8 mouse cellular contexts compared by ENCODE assay signal in genomic region chr9:40345493-40346231, GRCm38 (mm10).
DNase-seq lines count a peak whose midpoint lies in the region; ATAC-seq lines count a peak whose summit lies in the region.

No protein-coding gene starts in this region.

- peak overlapping the region; percentile 54 for H3K9ac ChIP-seq in hindbrain, embryonic 12.5 days
- peak overlapping the region; percentile 50 for H3K9ac ChIP-seq in midbrain, embryonic 12.5 days (replicated peaks)

- H3K4me3 ChIP-seq in hindbrain, embryonic 12.5 days: peak overlapping the region; percentile 30
- H3K4me3 ChIP-seq in midbrain, embryonic 12.5 days: peak overlapping the region; percentile 32

- H3K27ac ChIP-seq in hindbrain, embryonic 12.5 days: peak overlapping the region; percentile 71
- peak overlapping the region; percentile 64 for H3K27ac ChIP-seq in midbrain, embryonic 12.5 days (replicated peaks)

- peaks cover 30% of the 10 kb centered on the region for H3K4me1 ChIP-seq in hindbrain, embryonic 12.5 days
- H3K4me1 ChIP-seq in midbrain, embryonic 12.5 days: peaks cover 27% of the 10 kb centered on the region

- no peaks in the 10 kb centered on the region for H3K27me3 ChIP-seq in hindbrain, embryonic 12.5 days
- H3K27me3 ChIP-seq in midbrain, embryonic 12.5 days: no peaks in the 10 kb centered on the region

- peak overlapping the region; percentile 55 for H3K4me2 ChIP-seq in hindbrain, embryonic 12.5 days (replicated peaks)
- H3K4me2 ChIP-seq in midbrain, embryonic 12.5 days (replicated peaks): peak overlapping the region; percentile 57

- no peaks in the 10 kb centered on the region for H3K36me3 ChIP-seq in hindbrain, embryonic 12.5 days
- no peaks in the 10 kb centered on the region for H3K36me3 ChIP-seq in midbrain, embryonic 12.5 days

- 34% methylated on average over 13 of the region's 13 CpGs for WGBS in hindbrain, embryonic 12.5 days
- WGBS in midbrain, embryonic 12.5 days: 42% methylated on average over 13 of the region's 13 CpGs

- DNase-seq in left cerebral cortex, postnatal 4 days: peak; percentile 61
- no peak for DNase-seq in left cerebral cortex, adult 8-10 months (ENCODE audit: low spot score in 2 of 2)
- DNase-seq in cerebellum, postnatal 25 days: peak; percentile 67 to 68
- DNase-seq in gastrocnemius, postnatal 10 days: no peak
- DNase-seq in thymus, postnatal 14 days: no peak
- DNase-seq in kidney, adult 18-20 months: no peak

- no peaks in the 10 kb centered on the region for H3K9me3 ChIP-seq in hindbrain, embryonic 12.5 days (replicated peaks)
- no peaks in the 10 kb centered on the region for H3K9me3 ChIP-seq in midbrain, embryonic 12.5 days

- intact Hi-C loops in left cerebral cortex, postnatal 4 days (cut with DNase I): no loop called here

- peak; percentile 67 for ATAC-seq in hindbrain, embryonic 12.5 days (ENCODE audit: low FRiP score)
- peak; percentile 78 for ATAC-seq in midbrain, embryonic 12.5 days (ENCODE audit: low FRiP score, low read depth)

Comparison
In these comparisons a context has a peak if more than half of its experiments do, and no peak if none do; other contexts are left out.
1. DNase-seq: peak in left cerebral cortex, postnatal 4 days (single experiment) and cerebellum, postnatal 25 days (2 of 2); none in left cerebral cortex, adult 8-10 months (0 of 2), gastrocnemius, postnatal 10 days (single experiment), thymus, postnatal 14 days (single experiment) and kidney, adult 18-20 months (single experiment).